Mouse (Mus musculus): Measurements from ENCODE around the gene Cer1.

The Cer1 gene

GRCm38 (mm10) chr4:82874791-82875190, 10.2 kb downstream of the Cer1 start:
- DNase-seq (ENCODE audit: low read depth), result no peak

DNA sequence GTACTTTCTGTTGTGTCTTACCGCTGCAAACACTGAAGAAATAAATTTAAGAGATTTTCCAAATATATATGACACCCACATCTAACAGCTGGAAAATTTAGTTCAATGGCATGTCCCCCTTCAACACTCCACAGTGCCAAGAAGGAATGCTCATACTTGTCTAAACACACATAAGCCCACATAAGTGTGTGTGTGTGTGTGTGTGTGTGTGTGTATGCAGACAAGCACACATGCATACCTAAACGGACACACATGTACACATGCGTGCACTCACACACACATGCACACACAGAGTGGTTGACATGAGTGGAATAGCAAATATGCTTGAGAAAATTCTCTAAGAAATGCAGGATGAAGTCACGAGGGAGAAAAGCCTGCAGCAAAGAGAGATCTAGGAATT, 12.4 kb downstream of the Cer1 start:
- DNase-seq (ENCODE audit: low read depth), result no peak

GRCm38 (mm10) chr4:82872121-82872520, 12.8 kb downstream of the Cer1 start:
- no peak for DNase-seq (ENCODE audit: low read depth)

- DNase-seq (ENCODE audit: low read depth), result no peak
Measured at GRCm38 (mm10) chr4:82870931-82871330, 14.0 kb downstream of the Cer1 start.

DNA sequence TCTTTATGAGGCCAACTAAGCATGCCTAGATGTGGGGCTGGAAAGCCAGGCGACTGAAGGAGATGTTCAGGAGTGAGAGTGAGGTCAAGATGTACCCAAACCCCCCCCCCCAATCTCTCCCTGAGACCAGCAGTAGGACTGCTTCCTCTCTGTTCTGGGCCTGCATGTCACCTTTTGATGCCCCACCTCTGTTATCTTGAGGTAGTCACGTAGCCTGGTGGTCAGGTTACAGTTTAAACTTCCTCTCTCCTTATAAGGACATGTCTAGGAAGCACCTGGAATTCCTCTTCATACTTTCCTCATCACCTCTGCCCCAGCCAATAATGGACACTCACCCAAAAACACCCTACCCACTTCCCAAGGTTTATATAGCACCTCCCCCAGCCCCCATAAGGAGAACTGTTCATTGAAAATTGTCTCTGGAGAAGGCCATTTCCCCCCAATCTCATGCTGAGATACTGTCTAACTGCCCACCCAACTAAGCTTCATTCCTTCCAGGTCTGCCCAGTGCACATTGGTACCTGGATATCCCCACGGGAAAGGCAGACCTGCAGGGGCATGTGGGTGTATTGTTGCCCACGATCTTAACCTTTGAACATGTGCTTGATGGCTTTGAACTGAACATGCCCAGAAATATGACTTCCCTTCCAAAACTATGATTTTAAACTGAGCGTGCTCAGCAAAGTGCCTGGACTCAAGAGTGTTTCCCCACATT, 17.1 kb downstream of the Cer1 start:
- DNase-seq (ENCODE audit: low read depth), result no peak

DNA sequence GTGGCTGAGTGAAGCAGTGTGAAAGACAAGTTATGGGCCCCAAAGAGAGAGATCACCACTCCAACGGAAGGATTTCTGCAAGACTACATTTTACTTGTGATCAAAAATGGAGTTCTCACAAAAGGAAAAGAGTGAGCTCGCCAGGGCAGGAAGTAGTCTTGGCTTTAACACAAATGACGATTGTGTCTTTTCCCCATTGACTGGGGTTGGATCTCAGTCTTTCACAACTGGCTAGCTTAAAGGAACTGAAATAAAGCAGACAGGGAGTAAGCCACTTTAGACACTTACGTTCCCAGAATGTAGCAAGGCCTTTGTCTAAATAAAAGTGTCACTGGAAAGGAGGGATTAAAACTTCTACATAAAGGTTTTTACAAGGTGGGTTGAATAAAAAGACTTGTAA, 17.8 kb downstream of the Cer1 start:
- DNase-seq (ENCODE audit: low read depth), result no peak

- DNase-seq (ENCODE audit: low read depth), result no peak
Measured at GRCm38 (mm10) chr4:82864974-82865699, 19.8 kb downstream of the Cer1 start.

DNA sequence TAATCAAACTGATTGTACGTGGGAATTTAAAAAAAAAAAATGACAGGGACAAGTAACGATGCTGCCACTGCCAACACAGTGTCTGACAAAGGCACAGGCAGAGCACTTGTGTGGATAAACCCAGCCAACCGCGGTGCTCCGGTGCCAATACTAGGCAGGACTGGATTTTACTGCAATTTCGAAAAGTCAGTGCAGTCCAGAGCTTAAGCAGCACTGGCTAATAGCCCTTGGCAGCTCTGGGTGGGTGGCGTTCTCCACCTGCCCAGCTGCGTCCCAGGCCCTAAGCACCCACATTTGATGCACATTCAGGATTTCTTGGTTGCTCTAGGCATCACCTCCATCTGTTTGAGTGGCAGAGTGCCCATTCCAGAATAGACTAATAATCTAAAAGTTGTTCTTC, 21.6 kb downstream of the Cer1 start:
- DNase-seq (ENCODE audit: low read depth), result no peak

DNA sequence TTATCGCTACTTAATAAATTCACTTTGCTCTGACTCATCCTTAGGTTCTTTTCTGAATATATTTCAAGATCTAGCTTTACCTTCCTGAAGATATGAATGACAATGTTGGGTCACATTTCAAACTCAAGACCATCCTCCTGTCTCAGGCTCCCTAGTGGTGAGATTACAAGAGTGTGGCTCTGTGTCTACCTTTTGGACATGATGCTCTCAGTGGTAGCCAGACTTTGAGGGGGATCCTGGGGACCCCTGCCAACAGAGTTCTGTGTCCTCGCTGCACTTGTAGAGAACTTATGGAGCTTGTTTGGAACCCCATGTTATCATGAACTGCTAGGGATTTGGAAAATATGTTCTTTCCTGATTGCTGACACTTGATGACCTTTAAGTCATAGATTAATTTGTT, 23.5 kb downstream of the Cer1 start:
- no peak for DNase-seq (ENCODE audit: low read depth)

- DNase-seq (ENCODE audit: low read depth), result no peak
Measured at GRCm38 (mm10) chr4:82860566-82860965, 24.4 kb downstream of the Cer1 start.

GRCm38 (mm10) chr4:82859131-82860125, 25.5 kb downstream of the Cer1 start, which contains the start of gene Zdhhc21:
Zdhhc21 (minus strand) TSS chr4:82859958.
- DNase-seq (ENCODE audit: low read depth), result peak; percentile 72

DNA sequence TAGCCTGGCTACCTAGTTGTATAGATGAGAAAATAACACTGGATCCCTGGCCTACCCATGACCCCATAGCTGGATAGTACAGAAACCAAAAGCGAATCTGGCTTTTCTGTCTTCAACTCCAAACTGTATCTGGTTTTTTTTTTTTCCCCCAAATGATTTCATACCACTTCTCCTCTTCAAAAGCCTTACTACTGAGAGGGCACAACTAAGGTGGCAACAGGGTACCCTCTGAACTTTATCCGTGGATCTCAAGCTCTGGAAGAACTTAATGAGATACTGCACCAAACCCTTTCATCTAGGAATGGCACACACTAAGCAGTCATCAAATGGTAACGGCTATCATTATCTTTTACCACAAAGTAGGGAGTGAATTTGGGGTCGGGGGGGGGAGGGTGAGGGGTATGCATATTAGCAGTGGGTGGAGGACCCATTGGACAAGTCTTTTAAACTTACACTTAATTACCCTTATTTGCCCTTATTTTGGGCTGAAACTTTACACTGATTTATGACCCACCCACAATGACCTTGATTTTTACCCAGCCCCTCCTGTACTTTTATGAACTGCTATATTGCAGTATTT, 26.4 kb downstream of the Cer1 start:
- DNase-seq (ENCODE audit: low read depth), result peak; percentile 18

- DNase-seq (ENCODE audit: low read depth), result no peak
Measured at GRCm38 (mm10) chr4:82856986-82857385, 28.0 kb downstream of the Cer1 start.

GRCm38 (mm10) chr4:82853809-82854208, 31.1 kb downstream of the Cer1 start:
- no peak for DNase-seq (ENCODE audit: low read depth)

DNA sequence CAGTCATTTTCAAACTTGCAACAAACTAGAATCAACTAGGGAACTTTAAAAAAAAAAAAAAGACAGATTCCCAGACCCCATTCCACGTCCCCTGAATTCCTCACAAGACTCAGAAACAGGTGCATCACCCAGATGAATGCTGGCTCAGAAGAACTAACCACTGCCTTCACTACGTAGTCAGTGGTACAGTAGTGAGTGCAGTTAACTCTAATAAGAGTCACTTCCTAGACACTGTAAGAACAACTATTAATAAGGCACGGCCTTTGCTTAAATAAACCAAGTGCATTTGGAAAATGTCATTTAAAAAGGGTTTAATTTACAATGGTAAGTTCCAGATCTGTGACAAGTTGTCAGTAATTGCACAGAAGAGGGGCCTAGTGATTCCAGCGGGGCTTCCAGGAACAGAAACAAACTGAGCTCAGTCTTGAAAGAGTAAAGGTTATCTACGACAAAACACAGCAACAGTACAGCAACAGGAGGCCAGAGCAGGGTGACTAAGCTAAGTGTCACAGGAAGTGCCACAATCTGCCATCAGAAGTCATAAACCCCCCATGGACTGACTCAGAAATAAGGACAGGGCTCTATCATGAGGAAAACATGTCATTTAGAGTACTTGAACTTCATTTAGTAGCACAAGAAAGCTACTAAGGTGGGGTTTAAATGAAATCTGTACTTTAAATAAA, 36.3 kb downstream of the Cer1 start:
- peak; percentile 10 for DNase-seq (ENCODE audit: low read depth)

- no peak for DNase-seq (ENCODE audit: low read depth)
Measured at GRCm38 (mm10) chr4:82837526-82838240, 47.3 kb downstream of the Cer1 start.
